9 mouse cellular contexts compared by ENCODE assay signal in the genomic region with DNA sequence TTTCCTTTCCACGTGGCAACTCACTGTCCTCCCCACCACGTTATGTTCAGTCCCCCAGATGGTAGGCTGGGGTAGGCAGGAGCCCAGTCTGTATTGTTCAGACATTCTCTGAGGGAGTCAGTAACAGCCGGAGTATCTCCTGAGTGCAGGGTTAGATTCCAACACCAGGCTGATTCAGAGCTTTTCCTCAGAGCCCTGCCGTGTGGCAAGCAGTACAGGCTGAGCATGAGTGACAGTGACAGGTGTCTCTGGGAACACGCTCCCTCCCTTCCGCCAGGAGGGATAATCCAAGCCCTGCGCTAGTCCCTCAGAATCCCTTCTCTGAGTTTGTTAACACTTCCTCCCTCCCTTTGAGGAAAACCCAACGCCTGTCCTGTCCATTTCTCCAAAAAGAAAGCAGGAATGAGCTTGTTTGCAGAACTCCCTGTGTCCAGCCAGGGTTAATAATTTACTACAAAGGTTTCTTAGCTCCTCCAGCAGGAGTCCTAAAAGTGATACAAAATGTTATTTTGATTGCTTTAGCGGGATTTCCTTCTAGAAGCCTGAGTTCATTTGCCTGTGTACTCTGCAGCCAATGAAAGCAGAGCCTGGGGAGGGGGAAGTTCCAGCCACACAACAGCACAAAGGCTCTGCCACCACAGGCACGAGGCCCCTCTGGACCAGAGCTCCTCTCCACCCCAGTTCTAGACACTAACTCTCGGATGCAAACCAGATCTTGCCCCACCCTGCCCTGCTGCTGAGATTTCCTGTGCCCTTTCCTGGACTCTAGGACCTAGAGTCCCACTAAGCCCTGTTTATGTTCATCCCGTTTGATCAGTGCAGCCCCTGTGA.
DNase-seq lines count a peak whose midpoint lies in the region; ATAC-seq lines count a peak whose summit lies in the region.
"Had no signal": no experiment of that assay in that cellular context is flagged by ENCODE, and none has a peak within 500 bp of the region (broad histone marks: within the 10 kb centered on the region; RNA-seq: fewer than 3 reads in every experiment).

No protein-coding gene starts in this region.

- H3K9me3 ChIP-seq in liver, embryonic 16.5 days (replicated peaks; ENCODE audit: control insufficient read depth, low read length): no peaks in the 10 kb centered on the region

- H3K27ac ChIP-seq in liver, embryonic 16.5 days (ENCODE audit: low read length): no peak overlapping the region

- ATAC-seq in liver, embryonic 16.5 days (ENCODE audit: low read depth): no peak

- WGBS in liver, embryonic 16.5 days (ENCODE audit: insufficient replicate concordance): 21% methylated on average over 12 of the region's 12 CpGs

- no peaks in the 10 kb centered on the region for H3K36me3 ChIP-seq in liver, embryonic 16.5 days (ENCODE audit: control insufficient read depth, insufficient read depth)

- peak overlapping the region; percentile 32 for H3K4me2 ChIP-seq in liver, embryonic 16.5 days (ENCODE audit: low read depth, low read length)

- H3K4me1 ChIP-seq in liver, embryonic 16.5 days (ENCODE audit: control insufficient read depth, low read depth, low read length): no peaks in the 10 kb centered on the region

- peak; percentile 4 for DNase-seq in kidney, adult 11 months
- DNase-seq in kidney, postnatal 10 days: no peak
- peak; percentile 43 for DNase-seq in embryo, embryonic 11 days
- DNase-seq in gastrocnemius, postnatal 25 days: peak; percentile 19
- no peak for DNase-seq in frontal cortex, postnatal 36 days (ENCODE audit: low spot score in 2 of 2)
- DNase-seq in right cerebral cortex, adult 2 months (ENCODE audit: low spot score in 2 of 2): no peak
- DNase-seq in right cerebral cortex, postnatal 14 days: no peak
- DNase-seq: layer of hippocampus, postnatal 36 days had no signal

- no peaks in the 10 kb centered on the region for H3K27me3 ChIP-seq in liver, embryonic 16.5 days (ENCODE audit: control insufficient read depth, insufficient read depth, low read depth, low read length)

- no peak overlapping the region for H3K9ac ChIP-seq in liver, embryonic 16.5 days (ENCODE audit: low read depth, low read length)

- peak overlapping the region; percentile 23; the same call in 1 of the 2 replicates for H3K4me3 ChIP-seq in liver, embryonic 16.5 days (ENCODE audit: low read depth, low read length)

Comparison
In these comparisons a context has a peak if more than half of its experiments do, and no peak if none do; other contexts are left out.
1. DNase-seq: peak in kidney, adult 11 months (single experiment), embryo, embryonic 11 days (single experiment) and gastrocnemius, postnatal 25 days (single experiment); none in kidney, postnatal 10 days (single experiment), frontal cortex, postnatal 36 days (0 of 2), right cerebral cortex, adult 2 months (0 of 2) and right cerebral cortex, postnatal 14 days (single experiment).